Mouse (Mus musculus): ENCODE results near the gene Arvcf.
A peak's percentile ranks its signal among the peaks of the same experiment; 100 is the strongest.

The Arvcf gene

DNA sequence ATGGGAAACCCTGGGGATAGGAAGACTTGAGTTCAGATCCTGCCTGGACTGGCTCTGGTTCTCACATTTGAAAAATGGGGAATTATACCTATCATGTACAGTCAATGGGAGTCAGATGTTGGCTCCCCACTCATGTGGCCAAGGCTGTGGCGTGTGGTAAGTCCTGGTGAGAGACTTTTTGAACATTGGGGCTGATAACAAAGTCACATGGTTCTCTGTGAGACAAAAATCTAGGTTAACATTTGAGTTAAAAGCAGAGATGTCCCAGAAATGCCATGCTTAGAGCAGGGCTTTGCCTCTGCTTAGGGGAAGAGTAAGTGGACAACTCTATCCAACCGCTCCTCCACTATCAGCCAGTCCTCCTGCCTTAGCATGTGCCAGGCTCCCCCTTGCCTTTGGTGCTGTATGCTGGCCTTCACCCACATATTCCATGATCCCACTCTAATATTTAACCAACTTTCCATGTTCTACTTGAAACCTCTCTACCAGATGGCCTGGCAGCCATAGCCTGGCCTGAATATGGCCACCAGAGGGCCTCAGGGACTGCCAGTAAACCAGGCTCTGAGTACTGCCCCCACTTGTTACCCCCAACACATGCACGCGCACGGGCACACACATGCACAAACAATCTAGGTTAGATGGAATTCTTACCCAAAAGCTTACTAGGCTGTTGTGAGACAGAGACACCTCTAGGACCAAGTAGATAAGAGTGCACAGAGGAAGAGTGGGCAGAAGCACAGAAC lies 3.5 kb downstream of the Arvcf start:
- no peak for ATAC-seq (ENCODE audit: insufficient number of reproducible peaks, low FRiP score, low TSS enrichment)

DNA sequence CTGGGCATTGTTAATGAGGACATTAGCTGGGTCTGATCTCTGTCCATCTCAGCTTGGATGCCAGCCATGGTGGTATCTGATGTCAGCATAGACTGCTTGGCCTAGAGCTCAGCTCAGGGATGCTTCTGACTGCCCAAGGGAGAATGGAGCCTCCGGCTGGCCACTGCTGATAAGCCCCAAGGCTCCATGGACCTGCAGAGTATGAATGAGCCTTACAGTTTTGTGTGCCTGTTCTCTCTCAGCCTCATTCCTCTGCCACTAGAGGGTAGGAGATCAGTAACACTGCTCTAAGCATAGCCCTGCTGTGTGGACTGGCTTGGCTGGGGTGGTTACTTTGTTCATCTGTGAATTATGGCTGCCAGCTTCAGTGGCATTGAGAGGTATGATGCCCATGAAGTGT lies 5.1 kb downstream of the Arvcf start:
- ATAC-seq (ENCODE audit: insufficient number of reproducible peaks, low FRiP score, low TSS enrichment): no peak

DNA sequence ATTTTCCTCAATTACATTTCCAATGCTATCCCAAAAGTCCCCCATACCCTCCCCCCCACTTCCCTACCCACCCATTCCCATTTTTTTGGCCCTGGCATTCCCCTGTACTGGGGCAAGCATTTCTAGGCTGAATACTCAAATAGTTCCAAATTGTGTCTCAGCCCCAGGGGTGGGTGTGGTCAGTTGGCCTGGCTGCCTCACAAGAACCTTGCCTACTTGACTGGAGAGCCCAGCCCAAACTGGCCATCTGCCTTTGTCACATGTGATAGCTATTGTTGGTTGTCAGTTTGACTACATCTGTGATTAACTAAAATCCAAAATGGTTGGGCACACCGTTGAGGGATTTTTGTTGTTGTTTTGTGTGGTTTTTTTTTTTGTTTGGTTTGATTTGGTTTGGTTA lies 9.0 kb downstream of the Arvcf start:
- ATAC-seq (ENCODE audit: insufficient number of reproducible peaks, low FRiP score, low TSS enrichment): no peak

DNA sequence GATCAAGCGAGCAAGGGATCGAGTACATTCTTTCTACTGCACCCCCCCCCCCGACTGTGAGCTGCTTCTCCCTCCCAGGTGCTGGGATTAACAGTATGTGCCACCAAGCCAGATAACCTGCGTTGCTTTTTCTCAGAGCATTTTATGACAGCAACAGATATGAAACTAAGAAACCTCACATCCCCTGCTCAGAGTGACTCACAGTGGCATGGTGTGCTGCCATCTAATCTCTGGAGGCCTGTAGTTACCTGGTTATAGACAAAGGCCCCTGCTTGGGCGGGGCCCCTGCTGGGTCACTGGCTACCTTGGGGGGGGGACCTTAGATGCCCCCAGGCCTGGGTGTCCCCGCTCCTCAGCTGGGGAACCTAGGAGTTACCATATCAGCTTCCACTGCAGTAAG lies 10.0 kb downstream of the Arvcf start:
- ATAC-seq (ENCODE audit: insufficient number of reproducible peaks, low FRiP score, low TSS enrichment): no peak

DNA sequence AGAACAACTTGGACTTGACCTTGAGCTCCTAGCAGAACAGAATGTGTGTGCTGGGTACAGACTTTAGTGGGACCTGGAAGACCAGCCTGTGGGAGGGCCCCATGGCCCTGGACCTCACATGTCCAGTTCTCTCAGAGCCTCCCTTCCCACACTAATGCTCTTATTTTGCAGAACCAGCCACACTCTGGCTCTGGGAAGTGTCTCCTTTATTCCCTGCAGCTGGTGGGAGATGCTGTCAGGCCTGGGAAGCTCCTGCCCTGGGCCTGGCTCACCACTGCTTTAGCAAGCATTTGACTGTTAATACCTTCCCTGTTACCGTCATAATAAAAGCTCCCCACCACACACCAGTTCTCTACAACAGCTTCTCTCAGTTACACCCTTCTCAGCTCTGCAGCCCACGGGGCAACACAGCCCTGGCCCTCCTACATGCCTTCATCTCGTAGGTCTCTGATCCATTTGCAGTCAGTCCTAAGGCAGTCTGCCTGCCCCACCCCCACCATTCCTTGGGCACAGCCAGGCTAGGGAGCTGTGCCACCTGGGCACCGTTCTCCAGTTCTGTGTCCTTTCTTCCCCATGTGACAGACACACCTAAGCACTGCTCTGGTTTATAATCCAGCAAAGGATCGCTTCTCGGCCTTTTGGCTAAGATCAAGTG lies 12.3 kb downstream of the Arvcf start:
- ATAC-seq (ENCODE audit: insufficient number of reproducible peaks, low FRiP score, low TSS enrichment): peak; percentile 87

DNA sequence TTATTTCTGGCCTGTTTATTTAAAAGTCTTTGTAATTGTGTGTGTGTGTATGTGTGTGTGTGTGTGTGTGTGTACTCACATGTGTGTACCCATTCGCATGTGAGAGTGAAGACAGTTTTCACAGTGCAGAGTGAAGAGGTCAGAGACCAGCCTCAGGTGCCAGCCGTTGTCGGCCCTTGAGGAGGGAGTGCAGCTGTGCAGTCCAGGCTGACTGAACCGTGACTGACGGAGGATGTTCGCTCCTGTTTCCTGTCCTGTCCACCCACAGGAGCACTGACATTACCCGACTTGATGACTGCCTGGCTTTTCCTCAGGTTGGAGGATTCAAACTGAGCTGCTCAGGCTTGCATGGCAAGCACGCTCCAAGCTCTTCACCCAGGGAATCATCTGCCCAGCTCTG lies 15.0 kb downstream of the Arvcf start:
- no peak for ATAC-seq (ENCODE audit: insufficient number of reproducible peaks, low FRiP score, low TSS enrichment)

DNA sequence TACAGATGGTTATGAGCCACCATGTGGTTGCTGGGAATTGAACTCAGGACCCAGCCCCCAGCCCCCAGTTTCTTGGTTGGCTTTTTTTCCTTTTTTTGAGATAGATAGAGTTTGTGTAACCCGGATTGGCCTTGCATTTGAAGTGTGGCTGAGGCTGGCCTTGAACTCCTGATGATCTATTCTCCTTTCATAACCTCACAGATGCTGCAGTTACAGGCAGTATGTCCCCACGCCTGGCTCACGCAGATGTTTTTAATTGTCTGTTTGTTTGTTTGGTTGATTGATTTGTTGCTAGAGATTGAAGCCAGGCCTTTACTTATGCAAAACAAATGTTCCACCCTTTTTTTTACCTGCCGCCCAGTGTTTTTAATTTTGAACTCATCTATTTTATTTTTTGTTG lies 18.9 kb downstream of the Arvcf start:
- no peak for ATAC-seq (ENCODE audit: insufficient number of reproducible peaks, low FRiP score, low TSS enrichment)

DNA sequence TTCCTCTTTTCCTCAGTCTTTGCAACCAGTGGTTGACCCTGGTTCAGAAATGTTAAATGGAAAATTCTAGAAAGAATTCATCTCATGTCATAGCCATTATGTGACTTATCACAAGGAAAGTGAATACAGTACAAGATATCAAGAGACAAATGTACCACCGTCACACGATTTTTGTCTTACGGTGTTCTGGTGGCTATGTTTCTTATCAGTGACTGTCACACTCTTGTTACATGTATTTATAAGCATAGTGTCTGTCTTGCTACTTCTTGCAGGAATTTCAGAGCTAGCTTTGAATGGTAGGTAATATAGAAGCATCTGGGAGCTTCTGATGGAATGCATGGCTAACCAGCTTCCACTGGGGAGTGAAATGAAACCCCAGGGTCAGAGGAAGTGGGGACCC lies 22.2 kb downstream of the Arvcf start:
- no peak for ATAC-seq (ENCODE audit: insufficient number of reproducible peaks, low FRiP score, low TSS enrichment)

DNA sequence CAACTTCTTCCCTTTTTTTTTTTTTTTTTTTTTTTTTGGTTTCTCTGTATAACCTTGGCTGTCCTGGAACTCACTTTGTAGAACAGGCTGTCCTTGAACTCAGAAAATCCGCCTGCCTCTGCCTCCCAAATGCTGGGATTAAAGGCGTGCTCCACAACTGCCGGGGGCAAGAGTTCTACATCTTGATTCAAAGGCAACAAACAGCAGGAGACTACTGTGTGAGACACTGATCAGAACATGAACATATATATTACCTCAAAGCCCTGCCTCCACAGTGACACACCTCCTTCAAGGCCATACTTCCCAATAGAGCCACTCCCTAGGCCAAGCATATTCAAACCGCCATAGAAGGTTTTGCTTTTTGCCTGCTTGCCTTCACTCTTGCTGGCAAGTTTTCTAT lies 25.6 kb downstream of the Arvcf start:
- no peak for ATAC-seq (ENCODE audit: insufficient number of reproducible peaks, low FRiP score, low TSS enrichment)

DNA sequence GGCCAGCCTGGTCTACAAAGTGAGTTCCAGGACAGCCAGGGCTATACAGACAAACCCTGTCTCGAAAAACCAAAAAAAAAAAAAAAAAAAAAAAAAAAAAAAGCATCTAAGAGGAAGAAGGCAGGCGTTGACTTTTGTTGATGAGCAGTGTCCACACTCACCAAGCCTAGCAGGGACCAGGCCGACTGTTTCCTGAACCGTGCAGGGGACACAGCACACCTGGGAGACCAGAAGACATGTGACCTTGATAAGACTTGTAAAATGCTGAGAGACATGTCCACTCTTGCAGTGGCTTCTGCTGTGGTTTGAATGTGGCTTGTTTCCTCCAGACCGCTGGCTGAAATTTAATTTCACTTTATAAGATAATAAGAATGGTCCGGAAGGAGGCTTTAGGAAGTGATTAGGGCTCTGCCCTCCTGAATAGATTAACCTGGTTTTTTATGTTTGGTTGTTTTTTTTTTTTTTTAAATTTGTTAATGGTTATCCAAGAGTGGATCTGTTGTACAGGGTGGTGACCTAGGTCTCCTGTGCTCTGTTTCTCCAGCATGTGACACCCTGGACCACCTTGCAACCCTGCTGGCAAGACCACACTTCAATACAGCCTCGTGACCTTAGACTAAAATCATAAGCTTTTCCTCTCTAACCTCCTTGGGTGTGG lies 28.4 kb downstream of the Arvcf start:
- ATAC-seq (ENCODE audit: insufficient number of reproducible peaks, low FRiP score, low TSS enrichment): no peak

DNA sequence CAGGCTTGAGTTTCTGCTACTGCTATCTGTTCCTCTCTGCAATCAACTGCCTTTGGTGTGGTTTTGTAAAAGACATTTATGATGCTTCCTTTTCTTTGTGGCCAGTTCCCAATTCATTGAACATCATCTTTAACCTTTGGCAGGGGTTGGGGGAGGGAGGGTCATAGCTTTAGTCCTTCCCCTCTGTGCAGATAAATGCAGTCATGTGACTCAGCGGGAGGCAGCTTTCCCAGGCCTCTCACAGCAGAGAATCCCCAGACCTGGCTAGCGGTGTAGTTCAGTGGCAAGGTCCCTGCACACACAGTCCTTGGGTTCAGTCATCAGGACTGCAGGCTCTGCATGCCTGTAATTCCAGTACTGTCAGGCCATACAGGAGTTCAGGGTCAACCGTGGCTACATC lies 29.2 kb downstream of the Arvcf start:
- no peak for ATAC-seq (ENCODE audit: insufficient number of reproducible peaks, low FRiP score, low TSS enrichment)

DNA sequence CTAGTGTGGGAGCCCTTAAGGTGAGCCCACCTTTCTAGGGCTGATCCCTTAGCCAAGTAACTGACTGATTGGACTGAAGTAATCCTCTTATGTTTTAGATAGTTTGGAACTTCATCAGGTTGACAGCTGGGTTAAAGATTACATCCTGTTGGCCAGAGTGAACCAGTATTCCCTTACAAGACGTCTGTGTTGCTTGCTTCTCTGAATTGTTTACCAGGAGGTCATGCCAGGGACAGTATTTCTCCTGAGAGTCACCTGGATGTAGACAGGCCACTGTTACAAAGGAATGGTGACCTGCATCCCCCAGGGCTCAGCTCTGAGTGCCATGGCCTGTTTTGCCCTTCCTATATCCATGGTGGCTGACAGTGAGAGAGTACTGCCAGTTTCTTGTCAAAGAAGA lies 30.5 kb downstream of the Arvcf start:
- no peak for ATAC-seq (ENCODE audit: insufficient number of reproducible peaks, low FRiP score, low TSS enrichment)

DNA sequence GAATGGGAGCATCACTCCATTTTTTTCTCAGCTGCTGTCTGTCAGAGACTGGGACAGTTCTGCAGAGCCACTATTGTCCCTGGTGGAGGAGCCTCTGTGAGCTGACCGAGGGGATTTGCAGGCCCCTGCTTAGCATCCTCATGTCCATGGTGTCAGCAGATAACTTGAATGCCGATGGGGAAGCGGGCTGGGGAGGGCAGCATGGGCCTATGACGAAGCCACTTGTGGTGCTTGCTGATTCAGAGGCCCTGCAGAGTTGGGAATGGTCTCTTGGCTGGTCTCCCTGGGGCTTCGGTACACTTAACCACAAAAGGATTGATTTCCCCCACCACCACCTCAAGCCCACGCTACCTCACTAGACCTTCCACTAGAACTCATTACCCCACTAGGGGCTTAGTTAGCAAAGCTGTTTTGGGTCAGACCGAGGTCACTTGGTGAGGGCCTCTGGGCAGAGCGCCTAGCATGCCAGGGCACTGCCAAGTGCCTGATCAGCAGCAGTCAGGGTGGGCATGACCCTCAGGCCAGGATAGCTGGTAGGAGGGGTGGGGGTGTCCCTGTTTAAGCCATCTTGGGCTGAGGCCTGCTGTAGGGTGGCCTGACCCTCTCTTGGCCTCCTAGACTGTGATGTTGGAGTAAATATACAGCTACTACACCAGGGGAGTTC lies 31.5 kb downstream of the Arvcf start:
- ATAC-seq (ENCODE audit: insufficient number of reproducible peaks, low FRiP score, low TSS enrichment): no peak

DNA sequence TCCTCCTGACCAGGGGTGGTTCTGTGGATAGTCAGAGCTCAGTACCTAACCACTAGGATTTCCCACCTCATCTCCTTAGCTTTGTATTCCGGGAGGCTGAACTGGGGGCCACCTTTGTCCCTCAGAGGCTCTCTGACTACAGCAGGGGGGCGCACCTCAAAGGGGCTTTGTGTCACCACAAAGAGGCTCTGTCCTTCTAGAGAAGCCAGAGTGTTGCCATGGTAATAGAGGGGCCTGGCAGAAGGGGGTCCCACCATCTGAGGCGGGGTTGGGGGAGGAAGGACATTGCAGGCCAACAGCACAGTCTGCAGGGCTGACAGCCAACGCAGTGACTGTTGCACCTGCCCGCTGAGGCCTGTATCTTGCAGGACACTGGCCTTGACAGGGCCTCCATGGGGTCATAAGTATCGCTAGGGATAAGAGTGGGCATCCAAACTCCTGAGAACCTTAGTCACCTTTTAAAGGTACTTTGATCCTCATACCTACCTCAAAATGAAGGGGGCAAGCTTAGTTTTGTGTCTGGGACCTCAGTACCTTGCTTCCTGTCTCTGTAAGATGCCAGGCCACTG lies 32.6 kb downstream of the Arvcf start:
- no peak for ATAC-seq (ENCODE audit: insufficient number of reproducible peaks, low FRiP score, low TSS enrichment)

DNA sequence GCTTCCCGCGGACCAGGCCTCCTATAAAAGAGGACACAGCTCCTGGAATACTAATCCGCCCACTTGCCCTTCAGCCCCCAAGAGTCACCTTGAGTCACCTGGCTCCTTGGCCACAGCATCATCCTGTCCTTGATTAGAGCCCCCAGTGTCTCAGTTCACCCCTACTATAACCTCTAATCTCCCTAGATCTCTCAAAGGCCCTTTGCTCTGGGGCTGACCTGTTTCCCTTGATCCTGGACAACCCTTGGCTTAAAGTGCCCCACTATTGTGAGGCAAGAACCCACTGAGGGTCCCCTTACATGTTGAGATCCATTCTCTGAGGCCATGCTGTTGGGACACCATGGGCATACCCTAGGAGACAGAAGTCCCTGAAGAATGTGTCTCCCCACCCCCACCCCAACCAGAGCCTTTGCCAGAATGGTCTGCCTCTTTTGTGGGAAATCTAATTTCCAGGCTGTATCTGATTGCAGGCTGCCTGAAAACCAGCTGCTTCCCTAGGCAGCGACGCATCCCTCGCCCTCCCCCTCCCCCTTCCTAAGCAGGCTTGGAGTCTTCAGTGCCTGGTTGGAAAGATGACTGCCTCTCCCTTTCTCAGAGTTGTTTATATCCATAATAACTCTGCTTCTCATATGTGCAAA lies 33.8 kb downstream of the Arvcf start:
- no peak for ATAC-seq (ENCODE audit: insufficient number of reproducible peaks, low FRiP score, low TSS enrichment)

DNA sequence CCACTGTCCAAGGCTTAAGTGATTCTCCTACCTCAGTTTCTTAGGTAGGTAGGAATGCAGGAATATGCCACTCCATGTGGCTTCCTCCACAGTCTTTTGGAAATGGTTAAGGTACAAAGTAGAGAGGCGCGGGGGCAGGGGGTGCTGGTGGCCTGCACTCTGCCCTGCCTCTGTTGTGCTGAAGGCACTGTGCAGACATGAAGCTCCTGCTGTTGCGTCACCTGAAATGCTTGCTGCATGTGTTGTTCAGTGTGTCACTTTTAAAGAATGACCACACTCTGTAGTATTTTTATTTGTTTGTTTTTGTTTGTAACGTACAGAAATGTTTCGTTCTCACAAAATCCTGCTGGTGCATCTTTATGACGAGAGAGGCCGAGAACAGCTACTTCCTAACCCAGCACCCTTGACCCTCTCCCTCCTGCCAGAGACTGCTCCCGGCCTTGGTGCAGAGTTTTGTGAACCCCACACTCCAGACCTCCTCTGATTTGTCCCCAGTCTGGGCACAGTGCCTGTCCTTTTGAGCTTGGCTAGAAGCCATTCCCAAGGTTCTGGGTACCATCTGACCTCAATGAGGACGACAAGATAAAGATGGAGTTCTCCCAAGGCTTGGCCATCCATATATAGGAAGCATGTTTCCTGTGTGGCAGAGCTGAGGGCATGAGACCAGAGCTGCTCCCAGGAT lies 35.2 kb downstream of the Arvcf start:
- ATAC-seq (ENCODE audit: insufficient number of reproducible peaks, low FRiP score, low TSS enrichment): 0 out of 2 replicates have a peak, but pooled peaks have one; percentile 15

DNA sequence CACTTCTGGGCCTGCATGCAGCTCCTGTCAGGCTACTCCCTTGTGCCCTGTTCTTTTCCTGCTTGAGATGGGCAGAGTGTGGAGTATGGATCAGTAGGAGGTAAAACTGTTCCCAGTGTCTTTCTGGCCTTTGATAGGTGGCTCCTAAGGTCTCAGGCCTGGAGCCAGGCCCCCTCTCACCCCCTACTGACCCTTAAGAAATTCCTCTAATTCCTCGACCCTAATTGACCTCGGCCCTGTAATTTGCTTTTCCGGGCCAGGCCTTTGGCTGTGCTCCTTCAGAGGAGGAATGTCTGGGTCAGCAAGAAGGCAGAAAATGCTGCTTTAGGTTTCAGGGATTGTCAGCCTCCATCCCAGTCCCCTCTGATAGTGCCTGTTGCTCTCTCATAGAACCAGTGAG lies 35.8 kb downstream of the Arvcf start:
- no peak for ATAC-seq (ENCODE audit: insufficient number of reproducible peaks, low FRiP score, low TSS enrichment)

DNA sequence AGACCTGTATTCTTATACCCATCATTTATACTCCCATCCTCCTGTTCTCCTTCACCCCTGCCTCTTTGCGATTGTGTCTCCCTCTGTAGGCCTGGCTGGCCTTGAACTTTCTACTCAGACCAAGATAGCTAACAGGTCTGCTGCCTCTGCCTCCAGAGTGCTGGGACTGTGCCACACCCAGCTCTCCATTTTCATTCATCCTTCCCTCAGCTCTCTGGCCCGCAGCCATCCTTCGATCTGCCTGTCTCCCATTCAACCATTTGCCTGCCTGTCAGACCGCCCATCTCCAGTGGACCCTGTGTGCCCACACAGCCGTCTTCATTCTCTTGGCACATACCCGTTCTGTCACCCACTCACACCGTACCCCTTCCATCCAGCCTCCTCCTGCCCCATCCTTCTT lies 36.2 kb downstream of the Arvcf start:
- ATAC-seq (ENCODE audit: insufficient number of reproducible peaks, low FRiP score, low TSS enrichment): no peak

DNA sequence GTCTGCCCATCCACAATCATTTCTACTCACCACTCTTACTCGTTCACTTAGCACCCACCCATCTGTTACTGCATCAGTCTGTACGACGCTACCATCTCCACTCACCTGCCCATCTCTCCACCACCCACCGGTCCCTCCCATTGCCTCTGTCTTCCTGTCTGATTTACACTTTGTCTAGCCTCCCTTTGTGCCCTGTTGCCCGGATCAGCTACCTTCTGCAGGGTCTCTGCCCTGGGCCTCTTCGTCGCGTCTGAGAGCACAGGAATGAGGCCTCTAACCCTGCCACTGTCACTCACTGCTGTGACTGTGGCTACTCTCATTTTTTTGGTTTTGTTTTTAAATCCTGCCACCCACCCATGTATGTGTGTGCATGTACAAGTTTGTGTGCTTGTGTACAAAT lies 36.7 kb downstream of the Arvcf start:
- ATAC-seq (ENCODE audit: insufficient number of reproducible peaks, low FRiP score, low TSS enrichment): no peak

DNA sequence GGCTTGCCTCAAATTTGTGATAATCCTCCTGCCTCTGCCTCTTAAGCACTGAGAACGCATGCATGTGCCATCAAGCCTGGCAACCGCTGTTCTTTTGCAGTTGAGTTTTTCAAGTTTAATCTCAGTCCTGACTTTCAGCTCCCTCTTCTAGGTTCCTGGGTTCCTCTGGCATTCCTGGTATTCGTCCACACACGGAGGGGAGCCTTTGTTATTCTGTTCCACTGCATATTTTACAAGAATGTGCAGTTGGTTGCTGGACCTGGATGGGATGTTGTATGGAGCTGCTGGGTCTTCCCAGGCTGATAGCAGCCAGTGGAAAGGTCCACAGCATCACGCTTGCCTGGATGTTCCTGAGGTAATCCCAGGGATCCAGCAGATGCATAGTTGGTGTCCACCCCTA lies 37.4 kb downstream of the Arvcf start:
- ATAC-seq (ENCODE audit: insufficient number of reproducible peaks, low FRiP score, low TSS enrichment): no peak
